Mouse (Mus musculus) neutrophil, adult 5-6 weeks (primary cell): Measurements from ENCODE around the gene Sema3a. TPM values are rescaled to one million over a fixed set of nuclear protein-coding genes. Genes with fewer than 3 reads are reported as not detected.

Experiments used
- ATAC-seq: fragments of 151-379, 151-347 bp; 2 replicates; pipeline ENCODE4 v1.8.0; 2017; ENCODE audit warnings: mild to moderate bottlenecking, moderate TSS enrichment; ENCODE audit not compliant: insufficient number of reproducible peaks, poor library complexity, low FRiP score, severe bottlenecking; ENCODE audit errors: extremely low read depth
- total RNA-seq: library from RNA; stranded (forward); fragments of 200-1000 nt; gene quantifications from 2 replicates; pipeline ENCODE4 v1.2.3, GENCODE M21; 2017

Sema3a gene
- 0.25 TPM in 1 of 2 replicates, not detected in the other for total RNA-seq

DNA sequence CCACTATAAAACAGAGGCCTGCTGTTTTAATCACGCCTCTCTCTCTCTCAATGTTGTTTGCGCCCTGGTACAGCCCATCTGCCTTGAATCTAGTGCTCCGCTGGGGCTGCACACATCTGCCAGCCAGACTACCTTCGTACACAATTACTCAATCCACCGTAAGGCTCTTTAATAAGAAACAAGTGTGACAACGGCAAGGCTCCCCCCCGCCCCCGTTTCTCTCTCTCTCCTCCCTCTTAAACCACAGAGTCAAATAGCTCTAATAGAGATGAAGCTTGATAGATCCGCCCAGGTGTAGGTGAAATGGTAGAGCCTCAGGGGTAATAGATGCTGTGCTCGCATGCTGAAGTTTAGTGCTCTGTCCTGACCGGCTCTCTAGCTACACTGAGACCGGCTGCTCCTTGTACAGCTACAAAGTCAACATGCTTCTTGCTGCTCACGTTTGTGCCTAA lies at the start of gene Sema3a:
Gene Sema3a (plus strand): TSS at position 174 of the 452 bp plus-strand sequence.
- ATAC-seq: no peak

DNA sequence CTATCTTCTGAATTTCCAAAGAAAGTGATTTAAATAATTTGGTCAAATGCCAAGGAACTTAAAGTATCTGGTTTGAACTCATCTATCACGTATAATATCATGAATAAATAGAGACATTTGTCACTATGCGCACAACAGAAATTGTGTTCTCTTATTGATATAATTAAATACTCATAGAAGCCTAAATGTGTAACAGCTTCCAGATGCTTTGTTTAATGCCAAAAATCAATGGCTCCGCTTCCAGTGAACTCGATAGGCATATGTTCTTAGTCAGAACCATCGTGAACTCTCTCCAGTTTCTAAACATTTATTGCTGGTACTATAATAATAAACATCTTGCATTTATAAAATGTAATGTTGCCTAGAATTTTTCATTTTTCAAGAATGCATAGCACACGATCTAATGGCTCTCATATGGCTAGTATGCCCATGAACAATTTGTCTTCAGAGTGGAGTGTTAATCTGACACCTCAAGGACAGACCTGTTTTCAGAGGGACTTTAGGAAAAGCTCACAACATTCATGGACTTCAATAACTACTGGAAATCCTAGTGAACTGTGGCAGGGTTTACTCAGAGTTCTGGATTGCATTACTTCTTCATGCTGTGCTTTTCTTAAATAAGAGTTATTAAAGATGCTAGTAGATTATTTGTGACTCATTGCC lies 40.3 kb upstream of the Sema3a start:
- no peak for ATAC-seq

DNA sequence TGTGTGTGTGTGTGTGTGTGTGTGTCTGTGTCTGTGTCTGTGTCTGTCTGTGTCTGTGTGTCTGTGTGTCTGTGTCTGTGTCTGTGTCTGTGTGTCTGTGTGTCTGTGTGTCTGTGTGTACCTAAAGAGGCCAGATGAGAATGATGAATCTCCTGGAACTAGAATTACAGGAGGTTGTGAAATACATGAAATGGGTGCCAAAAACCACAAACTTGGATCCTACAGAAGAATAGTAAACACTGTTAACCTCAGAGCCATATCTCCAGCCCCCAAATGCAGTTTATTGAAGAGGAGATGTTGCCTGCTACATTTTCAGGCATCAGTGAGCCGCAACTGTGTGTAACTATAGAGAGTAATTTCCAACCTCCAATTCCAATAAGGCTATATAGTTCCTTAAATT lies 34.8 kb upstream of the Sema3a start:
- no peak for ATAC-seq

DNA sequence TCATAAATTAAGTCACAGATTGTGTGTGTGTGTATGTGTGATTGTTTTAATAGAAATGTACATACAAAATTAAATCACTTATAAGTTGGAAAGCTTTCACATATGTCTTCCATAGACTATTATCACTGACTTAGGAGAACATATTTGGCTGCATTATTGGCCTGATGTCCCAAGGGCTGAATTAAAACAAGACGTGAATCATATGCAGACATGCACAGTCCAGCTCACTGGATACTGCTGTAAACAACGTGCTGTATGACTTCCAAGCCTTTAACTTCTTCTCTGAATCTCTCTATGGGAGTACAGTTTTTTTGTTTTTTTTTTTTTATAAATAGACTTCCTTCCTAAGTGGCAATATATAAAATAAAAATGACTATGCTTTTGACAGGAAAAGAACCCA lies 15.7 kb upstream of the Sema3a start:
- ATAC-seq: no peak

DNA sequence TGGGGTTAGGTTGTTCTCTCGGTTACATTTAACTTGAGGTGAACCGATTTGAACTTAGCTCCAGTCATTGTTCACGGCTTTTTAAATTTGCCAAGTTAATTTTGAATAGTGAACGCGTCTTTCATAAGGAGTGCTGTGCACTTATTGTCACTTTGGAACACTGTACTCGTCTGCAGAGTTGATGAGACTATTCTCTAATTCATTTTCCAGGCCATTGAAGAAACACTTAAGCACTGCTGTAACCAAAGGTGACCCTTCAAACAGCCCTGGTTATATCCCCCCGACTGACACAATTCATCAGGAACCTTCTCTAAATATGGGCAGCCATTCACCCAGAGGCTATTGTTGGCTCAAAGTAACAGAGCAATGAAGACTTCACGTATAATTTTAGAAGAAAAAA lies 8.0 kb upstream of the Sema3a start:
- ATAC-seq: no peak

DNA sequence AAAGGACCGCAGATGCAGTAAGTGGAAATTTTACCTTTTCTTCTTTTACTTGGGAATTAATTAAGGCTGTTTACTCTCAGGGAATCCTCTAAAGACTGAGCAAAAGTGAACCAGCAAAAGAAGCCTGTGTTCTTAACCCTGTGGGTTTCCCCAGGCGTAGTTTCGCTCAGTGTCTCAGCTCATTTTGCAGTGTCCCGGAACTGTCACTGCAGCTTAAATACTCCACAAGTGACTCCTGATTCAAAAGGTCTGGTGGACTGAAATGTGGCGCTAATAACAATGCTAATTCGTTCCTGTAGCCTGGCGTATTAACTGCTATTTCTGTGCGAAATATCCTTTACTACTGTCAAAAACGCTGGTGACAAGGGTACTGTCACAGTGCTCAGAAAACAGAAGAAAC lies 543 bp downstream of the Sema3a start:
- ATAC-seq: no peak

DNA sequence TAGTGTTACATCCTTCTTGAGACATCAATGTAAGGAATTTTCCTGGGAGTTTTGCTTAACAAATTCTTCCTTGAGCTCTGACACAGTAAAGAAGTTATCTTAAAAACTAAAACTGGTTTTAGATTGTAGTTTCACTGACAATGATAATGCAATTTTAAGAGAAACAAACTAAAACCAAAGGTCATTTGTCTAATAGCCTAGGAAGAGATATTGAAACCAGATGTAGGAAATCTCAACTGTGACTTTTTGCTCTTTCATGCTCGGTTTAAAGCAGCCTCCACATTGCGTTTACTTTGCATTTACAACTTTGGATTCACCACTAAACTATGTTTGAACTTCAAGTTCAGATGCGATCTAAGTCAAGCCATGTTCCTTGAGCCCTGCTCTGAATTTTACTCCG lies 982 bp downstream of the Sema3a start:
- no peak for ATAC-seq

DNA sequence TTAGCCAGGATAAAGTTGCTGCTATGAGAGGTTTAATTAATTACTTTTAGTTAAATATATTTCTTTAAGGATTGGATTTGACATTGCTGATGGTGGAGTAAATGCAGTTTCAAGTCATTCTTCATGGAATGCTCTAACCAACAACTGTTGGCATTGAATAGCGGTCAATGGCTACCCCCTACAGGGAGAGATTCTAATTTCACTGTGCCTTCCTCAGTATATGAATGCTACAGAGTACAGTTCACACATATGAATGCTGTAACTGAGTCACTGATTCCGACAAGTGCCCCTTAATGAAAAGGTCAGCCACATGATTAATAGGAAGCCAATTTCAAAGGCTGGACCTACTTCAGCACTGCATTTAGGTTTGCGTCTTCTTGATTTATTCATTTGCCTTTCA lies 1.9 kb downstream of the Sema3a start:
- no peak for ATAC-seq

DNA sequence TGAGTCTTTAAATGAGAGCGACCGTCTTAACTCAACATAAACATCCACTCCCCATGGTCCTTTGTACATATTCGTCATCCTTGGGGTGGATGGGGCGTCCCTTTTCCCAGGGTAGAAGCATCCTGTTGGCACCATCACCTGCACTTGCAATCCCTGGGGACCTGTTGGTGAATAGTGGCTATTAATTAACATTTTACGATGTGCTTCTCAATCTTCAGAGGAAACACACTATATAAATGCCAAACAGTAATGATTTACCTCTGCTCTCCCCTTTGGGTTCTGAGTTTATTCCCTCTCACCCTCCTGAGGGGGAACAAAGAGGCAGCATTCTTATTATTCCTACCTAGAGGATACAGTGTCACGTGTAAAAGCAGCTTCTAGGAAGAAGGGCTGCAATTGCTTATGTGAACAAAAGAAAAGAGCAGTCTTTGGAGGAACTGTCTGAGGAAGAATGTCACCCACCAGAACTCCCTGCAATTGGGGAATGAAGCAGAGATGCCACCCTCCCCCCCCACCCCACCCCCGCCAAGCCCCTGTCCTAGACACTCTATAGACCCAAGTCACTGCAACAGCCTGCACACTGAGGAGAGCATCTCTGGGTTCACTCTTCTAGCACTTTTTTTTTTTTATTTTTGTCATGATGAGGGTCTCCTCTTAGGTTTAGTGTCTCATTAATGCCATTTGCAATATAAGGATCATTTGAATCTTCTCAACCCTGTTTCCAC lies 19.7 kb downstream of the Sema3a start:
- no peak for ATAC-seq

DNA sequence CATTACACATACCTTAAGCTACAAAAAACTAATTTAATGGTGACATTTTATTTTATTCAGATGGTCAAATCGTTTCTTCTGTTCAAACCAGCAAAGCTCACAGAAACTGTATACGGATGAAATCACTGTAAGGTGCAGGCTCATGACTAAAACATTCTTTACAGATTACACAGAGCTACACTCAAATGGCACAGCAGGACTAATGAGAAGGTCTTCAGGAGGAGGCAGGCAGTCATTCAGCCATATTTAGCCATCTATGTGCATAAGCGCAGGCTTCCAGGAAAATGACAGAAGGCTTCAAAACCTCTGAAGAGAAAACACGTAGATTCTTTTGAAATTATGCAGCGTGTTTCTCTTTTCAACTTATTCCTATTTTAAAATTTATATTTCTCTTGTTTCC lies 24.7 kb downstream of the Sema3a start:
- ATAC-seq: no peak

DNA sequence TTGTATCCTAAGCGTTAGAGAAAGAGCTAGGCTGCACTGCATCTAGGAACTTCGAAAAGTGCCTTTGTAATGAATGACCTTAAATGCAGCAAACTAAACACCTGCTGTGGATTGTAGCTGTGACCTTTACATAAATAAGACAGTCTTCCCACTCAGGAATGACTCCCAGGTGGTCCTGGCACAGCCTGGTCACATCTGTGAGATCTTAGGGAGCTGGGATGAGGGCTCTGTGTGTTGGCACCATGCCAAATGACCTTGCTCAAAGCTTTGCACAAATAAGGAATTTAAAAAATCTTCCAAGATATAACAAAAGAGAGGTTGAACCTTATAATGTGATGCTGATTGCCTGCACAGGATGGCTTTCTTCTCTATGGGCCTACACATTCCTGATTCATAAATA lies 25.8 kb downstream of the Sema3a start:
- no peak for ATAC-seq

DNA sequence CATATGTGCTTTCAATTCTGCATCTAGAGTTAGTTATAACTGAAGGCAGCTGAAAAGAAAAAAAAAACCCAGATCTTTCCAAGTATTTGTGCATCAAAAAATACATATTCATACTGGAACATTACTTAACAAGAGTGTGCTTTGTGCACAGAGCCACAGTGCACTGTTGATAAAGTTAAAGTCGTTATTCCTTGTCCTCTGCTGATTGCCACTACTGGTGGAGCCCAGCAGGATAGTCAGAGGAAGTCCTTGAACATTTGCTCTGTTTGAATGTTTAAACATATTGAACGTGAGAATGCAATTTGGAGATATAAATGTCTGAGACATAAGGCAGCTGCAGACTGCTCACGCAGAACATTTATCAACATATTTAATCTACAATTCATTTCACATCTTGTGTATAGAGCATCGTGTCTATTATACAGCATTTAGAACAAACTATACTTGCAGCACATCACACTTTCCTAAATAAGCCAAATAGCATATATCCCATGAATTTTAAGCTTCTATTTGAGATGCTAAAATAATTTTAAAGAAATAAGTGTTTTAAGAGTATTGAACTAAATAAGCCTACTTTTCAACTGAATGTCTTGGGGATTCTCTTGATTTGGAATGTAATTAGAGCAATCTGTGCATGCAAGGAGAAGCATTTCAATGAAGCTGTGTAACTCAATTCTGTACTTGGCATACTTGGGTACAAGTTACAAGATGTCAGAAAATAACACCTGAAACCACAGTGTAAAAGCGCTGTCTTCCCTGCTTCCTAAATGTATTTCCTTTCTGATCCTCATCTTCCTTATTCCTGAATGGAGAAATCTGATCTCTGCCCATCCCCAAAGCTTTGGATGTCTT lies 32.8 kb downstream of the Sema3a start:
- ATAC-seq: no peak

DNA sequence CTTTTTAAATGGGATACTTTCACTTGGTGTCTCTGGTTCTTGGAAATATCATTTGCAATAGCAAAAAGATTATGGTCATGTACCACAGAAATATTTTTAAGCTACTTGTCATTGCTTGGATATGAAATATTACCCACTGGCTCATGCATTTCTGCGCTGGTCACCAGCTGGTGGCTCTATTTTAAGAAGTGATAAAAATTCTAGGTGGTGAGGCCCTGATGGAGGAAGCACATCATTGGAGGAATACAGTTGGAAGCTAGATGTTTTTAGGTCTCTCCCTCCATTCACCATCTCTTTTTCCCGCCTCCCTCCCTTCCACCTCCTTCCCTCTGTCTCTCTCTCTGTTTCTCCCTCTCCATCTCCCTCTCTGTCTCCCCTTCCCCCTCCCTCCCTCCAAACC lies 57.0 kb downstream of the Sema3a start:
- ATAC-seq: no peak

DNA sequence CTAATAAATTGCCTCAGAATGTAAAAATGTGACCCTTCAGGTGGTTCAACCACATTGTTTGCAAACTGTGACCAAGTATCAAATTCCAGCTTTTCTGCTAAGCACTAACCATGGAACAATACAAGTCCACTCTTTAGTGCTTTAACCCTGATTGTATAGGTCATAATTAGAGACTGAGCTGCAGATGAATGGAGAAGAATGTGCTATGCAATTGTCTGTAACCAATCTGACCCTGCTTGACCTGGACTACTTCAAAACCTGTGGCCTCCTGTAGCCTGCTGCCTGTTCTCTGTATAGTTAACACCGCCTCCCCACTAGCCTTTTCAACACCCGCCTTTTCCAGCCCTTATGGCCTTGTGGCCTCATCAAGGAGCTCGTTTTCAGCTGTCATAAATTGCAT lies 72.7 kb downstream of the Sema3a start:
- ATAC-seq: no peak

DNA sequence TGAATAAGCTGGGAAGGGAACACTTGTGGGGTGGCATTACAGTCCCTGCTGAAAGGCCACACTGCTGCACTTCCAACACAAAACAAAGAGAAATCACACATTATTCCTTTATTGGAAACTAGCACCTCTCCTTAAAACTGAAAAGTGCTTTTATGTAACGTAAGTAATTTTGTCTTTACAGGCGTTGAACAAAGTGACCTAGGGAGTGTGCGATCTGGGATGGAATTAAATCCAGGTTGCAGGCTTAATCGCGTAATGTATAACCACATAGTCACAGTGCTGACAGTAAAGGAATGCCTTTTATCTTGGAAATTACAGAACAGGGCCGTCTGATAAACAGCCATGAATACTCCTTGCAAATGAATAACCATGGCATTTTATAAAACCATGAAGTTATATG lies 74.5 kb downstream of the Sema3a start:
- no peak for ATAC-seq

DNA sequence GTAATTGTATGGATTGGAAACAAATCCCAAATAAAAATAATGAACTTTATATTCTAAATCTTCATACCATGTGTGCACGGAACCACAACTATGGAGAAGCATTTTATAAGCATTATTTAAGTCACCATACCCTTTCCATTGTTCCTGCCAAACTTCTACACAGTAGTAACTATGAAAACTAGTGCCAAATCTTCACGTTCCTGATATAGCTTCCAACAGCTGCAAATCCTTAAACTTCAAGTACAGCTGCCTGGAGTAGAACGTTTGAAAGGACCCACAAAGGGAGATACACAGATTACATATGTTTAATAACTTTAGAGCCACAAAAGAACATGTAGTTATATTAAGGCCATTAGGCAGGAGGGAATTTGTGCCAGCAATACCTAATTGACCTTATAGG lies 130.1 kb downstream of the Sema3a start:
- ATAC-seq: no peak

DNA sequence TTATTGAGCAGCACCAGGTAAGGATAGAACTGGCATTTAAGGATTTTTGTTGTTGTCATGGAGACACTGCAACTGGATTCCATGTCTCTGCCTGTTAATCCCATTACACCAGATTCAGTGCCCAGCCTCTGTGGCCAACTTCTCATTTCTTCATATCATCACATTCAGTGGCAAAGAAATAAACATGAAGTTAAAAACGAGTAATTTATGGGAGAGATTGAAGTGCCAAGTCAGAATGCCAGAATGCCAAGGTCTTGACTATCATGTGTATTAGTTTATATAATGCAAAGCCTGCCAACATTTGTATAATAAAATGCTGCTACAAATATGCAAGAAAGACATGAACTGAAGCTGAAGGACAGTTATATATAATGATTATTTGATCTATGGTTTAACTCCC lies 131.1 kb downstream of the Sema3a start:
- no peak for ATAC-seq

DNA sequence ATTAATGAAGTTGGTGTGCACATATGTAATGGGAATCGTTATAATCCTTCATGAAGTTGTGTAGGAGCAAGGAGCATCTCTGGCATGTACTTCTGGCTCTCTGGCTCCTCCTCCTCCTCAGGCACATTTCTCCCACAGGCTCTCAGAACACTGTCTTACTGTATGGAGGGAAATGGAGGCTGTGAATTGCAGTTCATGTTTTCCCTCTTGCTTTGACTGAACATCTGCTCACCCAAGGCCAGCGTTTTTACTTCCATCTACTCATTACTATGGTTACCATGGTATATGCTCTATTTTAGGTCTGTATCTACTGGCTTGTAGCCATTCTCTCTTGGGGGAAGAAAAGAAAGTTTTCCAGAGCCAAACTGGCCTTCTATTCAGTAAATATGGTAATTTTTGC lies 137.9 kb downstream of the Sema3a start:
- no peak for ATAC-seq

DNA sequence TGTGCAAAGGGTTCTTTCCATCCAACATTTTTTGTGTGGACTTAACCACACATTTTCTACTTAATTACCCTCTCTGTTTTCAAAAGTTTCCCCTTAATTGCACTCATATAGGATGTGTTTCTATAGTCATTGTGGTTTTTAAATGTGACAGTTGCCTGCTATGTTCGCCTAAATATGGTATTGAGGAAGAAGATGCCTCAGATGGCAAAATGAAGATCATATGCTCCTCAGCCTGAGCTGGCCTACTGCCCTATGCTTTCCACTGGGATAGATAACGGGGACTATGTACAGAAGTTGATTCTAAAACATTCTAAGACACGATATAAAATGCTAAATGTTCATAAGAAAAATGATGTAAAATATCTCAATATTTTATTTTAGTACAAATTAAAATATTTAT lies 138.3 kb downstream of the Sema3a start:
- ATAC-seq: no peak

DNA sequence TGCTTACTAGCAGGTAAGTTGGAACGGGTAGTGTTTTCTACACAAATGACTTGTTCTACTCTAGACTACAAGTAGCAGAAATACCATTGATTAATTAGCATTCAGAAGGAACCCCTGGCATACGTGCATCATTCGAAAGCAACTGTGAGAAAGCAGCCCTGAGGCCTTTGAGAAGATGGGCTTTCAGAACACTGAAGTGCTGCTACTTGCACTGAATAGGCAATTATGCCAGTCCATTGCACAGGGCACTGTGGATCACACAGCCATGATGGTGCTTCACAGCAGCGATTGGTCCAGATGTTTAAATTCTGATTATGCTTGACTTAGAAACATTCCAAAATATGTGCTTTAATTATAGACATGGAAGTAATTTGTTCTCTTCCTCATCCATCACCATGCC lies 187.5 kb downstream of the Sema3a start:
- no peak for ATAC-seq
